Mouse (Mus musculus): Measurements from ENCODE around the gene Cyba. TPM values are rescaled to one million over a fixed set of nuclear protein-coding genes. Genes with fewer than 3 reads are reported as not detected.

Gene Cyba
- polyA plus RNA-seq, 1 experiment from 2014 or later, result 153 TPM

DNA sequence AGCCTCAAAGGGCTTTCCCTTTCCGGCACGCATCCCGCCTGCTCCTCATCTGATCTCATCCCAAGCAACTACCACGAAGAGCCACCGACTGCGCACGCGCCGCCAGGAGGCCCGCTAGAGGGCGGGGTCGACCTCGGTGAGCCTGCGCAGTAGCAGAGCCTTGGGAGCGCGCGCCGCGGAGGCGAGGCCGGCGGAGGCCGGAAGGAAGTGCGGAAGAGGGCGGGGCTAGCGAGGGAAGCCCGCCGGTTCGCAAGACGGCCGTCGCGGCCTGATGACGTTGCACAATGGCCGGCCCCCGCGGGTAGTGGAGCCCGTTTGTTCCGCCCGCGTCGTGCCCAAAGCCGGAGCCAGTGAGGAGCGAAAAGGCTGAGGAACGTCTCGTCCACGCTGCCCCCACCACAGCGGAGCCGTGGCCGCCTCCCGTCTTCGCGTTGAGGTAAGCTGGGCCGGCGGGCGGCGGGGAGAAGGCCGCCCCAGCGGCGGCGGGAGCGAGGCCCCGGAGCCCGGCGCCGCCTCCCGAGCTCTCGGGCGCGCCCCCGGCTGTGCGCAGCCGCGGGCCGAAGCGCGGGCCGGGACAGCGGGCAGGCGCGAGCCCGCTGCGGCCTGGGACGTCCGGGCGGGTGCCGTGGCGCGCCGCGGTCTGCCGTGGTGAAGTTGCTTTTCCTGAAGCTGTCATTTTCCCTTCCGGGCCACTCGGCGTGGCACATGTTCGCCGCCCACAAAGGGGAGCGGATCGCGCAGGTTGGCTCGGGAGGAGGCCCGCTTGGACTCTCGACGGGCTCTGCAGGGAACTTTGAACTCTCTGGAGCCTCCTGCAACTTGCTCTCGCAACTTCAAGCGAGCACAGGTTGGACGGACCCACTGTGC lies 56.1 kb downstream of the Cyba start, which contains the start of gene Zc3h18:
Zc3h18 (plus strand) TSS at position 245 of the 867 bp plus-strand sequence.
- ATAC-seq (ENCODE audit: low read depth) (peak; percentile 94), DNase-seq (peak; percentile 99)
- Histone ChIP-seq H3K4me1 (replicated peaks) (peaks cover 58% of the 10 kb centered on the region), H3K27ac (peak within 1 kb of the TSS; percentile 84), H3K36me3 (peaks cover 35% of the 10 kb centered on the region), H3K4me2 (peak within 1 kb of the TSS; percentile 93), H3K4me3 (replicated peaks) (peak within 1 kb of the TSS; percentile 81), H3K9me3 (replicated peaks) (no peaks in the 10 kb centered on the region), H3K9ac (peak within 1 kb of the TSS; percentile 91), H3K27me3 (no peaks in the 10 kb centered on the region)
- under 1% methylated on average over 106 of the region's 107 CpGs for WGBS (ENCODE audit: insufficient replicate concordance)

DNA sequence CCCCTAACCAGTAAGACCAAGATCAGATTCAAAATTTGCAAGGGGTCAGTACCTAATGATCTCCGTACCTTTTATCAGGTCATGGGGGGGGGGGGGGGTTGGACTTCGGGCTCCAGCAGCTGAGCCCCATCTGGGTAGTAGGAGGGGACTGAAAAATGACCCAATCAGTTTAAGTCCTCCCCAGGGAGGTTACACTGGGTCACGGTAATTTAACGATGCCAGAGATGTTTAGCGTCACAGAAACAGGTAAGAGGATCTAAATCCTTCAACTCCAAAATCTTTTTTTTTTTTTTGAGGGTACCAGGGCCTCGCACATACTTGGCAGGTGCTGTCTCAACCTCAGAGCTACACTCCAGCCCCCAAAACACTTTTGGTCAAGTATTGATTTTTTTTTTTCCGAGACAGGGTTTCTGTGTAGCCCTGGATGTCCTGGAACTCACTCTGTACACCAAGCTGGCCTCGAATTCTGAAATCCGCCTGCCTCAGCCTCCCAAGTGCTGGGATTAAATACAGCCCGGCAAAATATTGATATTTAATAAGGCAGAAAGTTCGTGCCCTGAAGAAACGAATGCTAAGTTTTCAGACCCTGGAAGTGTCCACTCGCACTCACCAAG lies 56.9 kb downstream of the Cyba start:
- Histone ChIP-seq H3K36me3 (peaks cover 28% of the 10 kb centered on the region), H3K27me3 (no peaks in the 10 kb centered on the region), H3K9ac (peak overlapping the region; percentile 72), H3K4me2 (peak overlapping the region; percentile 81), H3K4me1 (replicated peaks) (peaks cover 54% of the 10 kb centered on the region), H3K27ac (peak overlapping the region; percentile 80), H3K9me3 (replicated peaks) (no peaks in the 10 kb centered on the region), H3K4me3 (replicated peaks) (peak overlapping the region; percentile 81)
- 14% methylated on average over 13 of the region's 13 CpGs for WGBS (ENCODE audit: insufficient replicate concordance)
- peak; percentile 3; the same call in 1 of the 2 replicates for ATAC-seq (ENCODE audit: low read depth)
- DNase-seq, result no peak

DNA sequence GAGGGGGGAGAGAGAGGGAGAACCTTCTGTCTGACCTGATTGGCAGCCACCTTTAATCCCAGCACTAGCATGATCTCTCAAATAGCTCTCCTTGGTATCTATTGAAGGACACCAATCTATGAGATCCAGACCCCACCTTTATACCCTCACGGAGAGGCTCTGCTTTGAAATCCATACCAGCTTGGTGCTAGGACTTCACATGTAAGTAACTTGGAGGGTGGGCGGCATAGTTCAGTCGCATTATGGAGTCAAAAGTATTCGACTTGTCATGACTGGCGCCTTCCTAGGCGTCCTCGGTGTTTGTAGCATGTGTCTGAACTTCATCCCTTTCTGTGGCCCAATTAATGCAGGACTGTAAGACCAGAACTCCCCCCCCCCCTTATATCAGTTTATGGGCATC lies 57.4 kb downstream of the Cyba start:
- H3K27me3 ChIP-seq, result no peaks in the 10 kb centered on the region
- H3K9ac ChIP-seq, result peak overlapping the region; percentile 72
- peak overlapping the region; percentile 81 for H3K4me2 ChIP-seq
- peaks cover 50% of the 10 kb centered on the region for H3K4me1 ChIP-seq (replicated peaks)
- no peak for ATAC-seq (ENCODE audit: low read depth)
- no peaks in the 10 kb centered on the region for H3K9me3 ChIP-seq (replicated peaks)
- peak overlapping the region; percentile 7; the same call in 1 of the 2 replicates for H3K27ac ChIP-seq
- 86% methylated on average over 7 of the region's 7 CpGs for WGBS (ENCODE audit: insufficient replicate concordance)
- H3K4me3 ChIP-seq (replicated peaks), result peak overlapping the region; percentile 81; the same call in 1 of the 2 replicates
- no peak for DNase-seq
- peaks cover 22% of the 10 kb centered on the region for H3K36me3 ChIP-seq

Small RNA genes within 50 kb of the gene (microRNA-seq; reads per million reads assigned to microRNA genes)
- not detected for gene Gm24366

Other genes with a start within 250 kb of the Cyba start
- 10.0 and 11.7 TPM in 2 replicates for gene Zfpm1, start 150.8 kb downstream of the Cyba start, polyA plus RNA-seq (2015; fragmentation: Nextera tagmentation; extraction: Ambion mirVana)
- gene Trhr2, start 72.2 kb downstream of the Cyba start, polyA plus RNA-seq (2015; fragmentation: Nextera tagmentation; extraction: Ambion mirVana), result not detected in 2 replicates
- 30.2 and 35.0 TPM in 2 replicates for gene Zc3h18, start 56.3 kb downstream of the Cyba start, polyA plus RNA-seq (2015; fragmentation: Nextera tagmentation; extraction: Ambion mirVana)
- gene Il17c, start 10.9 kb downstream of the Cyba start, polyA plus RNA-seq (2015; fragmentation: Nextera tagmentation; extraction: Ambion mirVana), result not detected in 2 replicates
- gene Mvd, start 10.5 kb upstream of the Cyba start, polyA plus RNA-seq (2015; fragmentation: Nextera tagmentation; extraction: Ambion mirVana), result 23.7 and 26.0 TPM in 2 replicates
- gene Snai3, start 27.8 kb upstream of the Cyba start, polyA plus RNA-seq (2015; fragmentation: Nextera tagmentation; extraction: Ambion mirVana), result 0.20 and 0.31 TPM in 2 replicates
- 12.2 and 13.7 TPM in 2 replicates for gene Rnf166, start 43.1 kb upstream of the Cyba start, polyA plus RNA-seq (2015; fragmentation: Nextera tagmentation; extraction: Ambion mirVana)
- 26.7 and 29.3 TPM in 2 replicates for gene Ctu2, start 43.2 kb upstream of the Cyba start, polyA plus RNA-seq (2015; fragmentation: Nextera tagmentation; extraction: Ambion mirVana)
- gene Piezo1, start 118.4 kb upstream of the Cyba start, polyA plus RNA-seq (2015; fragmentation: Nextera tagmentation; extraction: Ambion mirVana), result 13.9 and 14.2 TPM in 2 replicates
- gene Cdt1, start 135.1 kb upstream of the Cyba start, polyA plus RNA-seq (2015; fragmentation: Nextera tagmentation; extraction: Ambion mirVana), result 60.6 and 64.3 TPM in 2 replicates
- gene Aprt, start 144.0 kb upstream of the Cyba start, polyA plus RNA-seq (2015; fragmentation: Nextera tagmentation; extraction: Ambion mirVana), result 198 and 218 TPM in 2 replicates
- gene Galns, start 178.5 kb upstream of the Cyba start, polyA plus RNA-seq (2015; fragmentation: Nextera tagmentation; extraction: Ambion mirVana), result 4.0 and 4.4 TPM in 2 replicates
- 23.2 and 26.7 TPM in 2 replicates for gene Trappc2l, start 178.7 kb upstream of the Cyba start, polyA plus RNA-seq (2015; fragmentation: Nextera tagmentation; extraction: Ambion mirVana)
- gene Pabpn1l, start 189.8 kb upstream of the Cyba start, polyA plus RNA-seq (2015; fragmentation: Nextera tagmentation; extraction: Ambion mirVana), result not detected in 2 replicates

All from liver, embryonic 13.5 days (tissue).